Mouse (Mus musculus): Measurements from ENCODE around the gene Obsl1. TPM values are rescaled to one million over a fixed set of nuclear protein-coding genes. Genes with fewer than 3 reads are reported as not detected.
A peak's percentile ranks its signal among the peaks of the same experiment; 100 is the strongest.

Gene Obsl1
- polyA plus RNA-seq, 1 experiment from 2014 or later, result 22.0 TPM

- Histone ChIP-seq H3K27ac (replicated peaks; ENCODE audit: low read depth, low read length) (peak overlapping the region; percentile 84), H3K9me3 (ENCODE audit: control insufficient read depth, low read length) (no peaks in the 10 kb centered on the region), H3K27me3 (ENCODE audit: control insufficient read depth, insufficient read depth, low read length) (no peaks in the 10 kb centered on the region; the same call in 1 of the 2 replicates), H3K4me3 (replicated peaks; ENCODE audit: low read depth, low read length) (peak overlapping the region; percentile 29), H3K36me3 (ENCODE audit: control insufficient read depth, insufficient read depth, low read length) (no peaks in the 10 kb centered on the region), H3K4me1 (ENCODE audit: control insufficient read depth, insufficient read depth, low read length) (peaks cover 37% of the 10 kb centered on the region), H3K4me2 (ENCODE audit: low read length) (peak overlapping the region; percentile 70), H3K9ac (replicated peaks; ENCODE audit: low read length) (peak overlapping the region; percentile 36)
- 2% methylated on average over 42 of the region's 42 CpGs for WGBS
- DNase-seq, result peak; percentile 74
- ATAC-seq (ENCODE audit: low FRiP score, low TSS enrichment), result peak; percentile 46; the same call in 1 of the 2 replicates
These were observed 48.0 kb downstream of the Obsl1 start for GRCm38 (mm10) chr1:75458025-75458788.

DNA sequence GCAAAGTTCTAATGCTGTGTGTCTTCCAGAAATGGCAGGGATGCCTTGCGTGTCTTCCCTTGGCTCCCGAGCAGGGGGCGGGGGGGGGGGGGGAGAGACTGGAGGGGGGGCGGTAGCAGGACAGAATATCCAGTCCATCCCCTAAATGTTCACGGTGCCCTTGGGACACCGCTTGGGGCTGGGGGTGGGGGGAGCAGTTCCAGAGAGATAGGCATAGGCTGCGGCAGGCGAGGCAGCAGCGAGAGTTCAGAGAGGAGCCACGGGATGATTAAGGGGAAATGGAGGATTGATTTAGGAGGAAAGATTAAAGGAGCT, 48.6 kb downstream of the Obsl1 start:
- H3K4me2 ChIP-seq (ENCODE audit: low read length), result peak overlapping the region; percentile 70
- H3K36me3 ChIP-seq (ENCODE audit: control insufficient read depth, insufficient read depth, low read length), result no peaks in the 10 kb centered on the region
- H3K9ac ChIP-seq (replicated peaks; ENCODE audit: low read length), result 0 out of 2 replicates have a peak overlapping the region, but pooled peaks have one; percentile 36
- DNase-seq (no peak), ATAC-seq (ENCODE audit: low FRiP score, low TSS enrichment) (0 out of 2 replicates have a peak, but pooled peaks have one; percentile 32)
- peaks cover 37% of the 10 kb centered on the region for H3K4me1 ChIP-seq (ENCODE audit: control insufficient read depth, insufficient read depth, low read length)
- H3K4me3 ChIP-seq (replicated peaks; ENCODE audit: low read depth, low read length), result peak overlapping the region; percentile 29; the same call in 1 of the 2 replicates
- 4% methylated on average over 8 of the region's 10 CpGs for WGBS
- no peaks in the 10 kb centered on the region; the same call in 1 of the 2 replicates for H3K27me3 ChIP-seq (ENCODE audit: control insufficient read depth, insufficient read depth, low read length)
- peak overlapping the region; percentile 84 for H3K27ac ChIP-seq (replicated peaks; ENCODE audit: low read depth, low read length)
- no peaks in the 10 kb centered on the region for H3K9me3 ChIP-seq (ENCODE audit: control insufficient read depth, low read length)

GRCm38 (mm10) chr1:75456746-75457564, 49.3 kb downstream of the Obsl1 start:
- H3K4me2 ChIP-seq (ENCODE audit: low read length), result peak overlapping the region; percentile 70
- ATAC-seq (ENCODE audit: low FRiP score, low TSS enrichment) (no peak), DNase-seq (peak; percentile 62)
- peaks cover 37% of the 10 kb centered on the region for H3K4me1 ChIP-seq (ENCODE audit: control insufficient read depth, insufficient read depth, low read length)
- H3K9ac ChIP-seq (replicated peaks; ENCODE audit: low read length), result no peak overlapping the region
- no peaks in the 10 kb centered on the region; the same call in 1 of the 2 replicates for H3K27me3 ChIP-seq (ENCODE audit: control insufficient read depth, insufficient read depth, low read length)
- 6% methylated on average over 14 of the region's 14 CpGs for WGBS
- no peaks in the 10 kb centered on the region for H3K36me3 ChIP-seq (ENCODE audit: control insufficient read depth, insufficient read depth, low read length)
- H3K27ac ChIP-seq (replicated peaks; ENCODE audit: low read depth, low read length), result peak overlapping the region; percentile 84
- 0 out of 2 replicates have a peak overlapping the region, but pooled peaks have one; percentile 7 for H3K4me3 ChIP-seq (replicated peaks; ENCODE audit: low read depth, low read length)
- H3K9me3 ChIP-seq (ENCODE audit: control insufficient read depth, low read length), result no peaks in the 10 kb centered on the region

- peak; percentile 25 for ATAC-seq (ENCODE audit: low FRiP score, low TSS enrichment)
- Histone ChIP-seq H3K27me3 (ENCODE audit: control insufficient read depth, insufficient read depth, low read length) (peaks cover 5% of the 10 kb centered on the region), H3K4me2 (ENCODE audit: low read length) (peak overlapping the region; percentile 70), H3K9me3 (ENCODE audit: control insufficient read depth, low read length) (no peaks in the 10 kb centered on the region), H3K4me1 (ENCODE audit: control insufficient read depth, insufficient read depth, low read length) (peaks cover 41% of the 10 kb centered on the region), H3K9ac (replicated peaks; ENCODE audit: low read length) (no peak overlapping the region; the same call in 1 of the 2 replicates), H3K27ac (replicated peaks; ENCODE audit: low read depth, low read length) (peak overlapping the region; percentile 84), H3K4me3 (replicated peaks; ENCODE audit: low read depth, low read length) (no peak overlapping the region; the same call in 1 of the 2 replicates), H3K36me3 (ENCODE audit: control insufficient read depth, insufficient read depth, low read length) (no peaks in the 10 kb centered on the region)
- peak; percentile 57 for DNase-seq
- 14% methylated on average over 5 of the region's 5 CpGs for WGBS
These were observed 50.3 kb downstream of the Obsl1 start for GRCm38 (mm10) chr1:75455948-75456347.

GRCm38 (mm10) chr1:75455433-75455832, 50.8 kb downstream of the Obsl1 start:
- Histone ChIP-seq H3K36me3 (ENCODE audit: control insufficient read depth, insufficient read depth, low read length) (no peaks in the 10 kb centered on the region), H3K4me2 (ENCODE audit: low read length) (peak overlapping the region; percentile 70), H3K27ac (replicated peaks; ENCODE audit: low read depth, low read length) (peak overlapping the region; percentile 84; the same call in 1 of the 2 replicates), H3K4me1 (ENCODE audit: control insufficient read depth, insufficient read depth, low read length) (peaks cover 47% of the 10 kb centered on the region), H3K4me3 (replicated peaks; ENCODE audit: low read depth, low read length) (no peak overlapping the region), H3K9me3 (ENCODE audit: control insufficient read depth, low read length) (no peaks in the 10 kb centered on the region), H3K27me3 (ENCODE audit: control insufficient read depth, insufficient read depth, low read length) (peaks cover 9% of the 10 kb centered on the region), H3K9ac (replicated peaks; ENCODE audit: low read length) (no peak overlapping the region; the same call in 1 of the 2 replicates)
- ATAC-seq (ENCODE audit: low FRiP score, low TSS enrichment) (no peak), DNase-seq (no peak)
- WGBS, result 72% methylated on average over 3 of the region's 3 CpGs

- WGBS, result 51% methylated on average over 5 of the region's 5 CpGs
- no peak for DNase-seq
- no peaks in the 10 kb centered on the region for H3K36me3 ChIP-seq (ENCODE audit: control insufficient read depth, insufficient read depth, low read length)
- peak overlapping the region; percentile 70 for H3K4me2 ChIP-seq (ENCODE audit: low read length)
- H3K27ac ChIP-seq (replicated peaks; ENCODE audit: low read depth, low read length), result peak overlapping the region; percentile 90
- no peaks in the 10 kb centered on the region for H3K9me3 ChIP-seq (ENCODE audit: control insufficient read depth, low read length)
- H3K4me3 ChIP-seq (replicated peaks; ENCODE audit: low read depth, low read length), result peak overlapping the region; percentile 45
- no peak for ATAC-seq (ENCODE audit: low FRiP score, low TSS enrichment)
- H3K27me3 ChIP-seq (ENCODE audit: control insufficient read depth, insufficient read depth, low read length), result peaks cover 9% of the 10 kb centered on the region
- H3K9ac ChIP-seq (replicated peaks; ENCODE audit: low read length), result peak overlapping the region; percentile 78
- H3K4me1 ChIP-seq (ENCODE audit: control insufficient read depth, insufficient read depth, low read length), result peaks cover 68% of the 10 kb centered on the region
These were observed 54.4 kb downstream of the Obsl1 start for GRCm38 (mm10) chr1:75451900-75452299.

DNA sequence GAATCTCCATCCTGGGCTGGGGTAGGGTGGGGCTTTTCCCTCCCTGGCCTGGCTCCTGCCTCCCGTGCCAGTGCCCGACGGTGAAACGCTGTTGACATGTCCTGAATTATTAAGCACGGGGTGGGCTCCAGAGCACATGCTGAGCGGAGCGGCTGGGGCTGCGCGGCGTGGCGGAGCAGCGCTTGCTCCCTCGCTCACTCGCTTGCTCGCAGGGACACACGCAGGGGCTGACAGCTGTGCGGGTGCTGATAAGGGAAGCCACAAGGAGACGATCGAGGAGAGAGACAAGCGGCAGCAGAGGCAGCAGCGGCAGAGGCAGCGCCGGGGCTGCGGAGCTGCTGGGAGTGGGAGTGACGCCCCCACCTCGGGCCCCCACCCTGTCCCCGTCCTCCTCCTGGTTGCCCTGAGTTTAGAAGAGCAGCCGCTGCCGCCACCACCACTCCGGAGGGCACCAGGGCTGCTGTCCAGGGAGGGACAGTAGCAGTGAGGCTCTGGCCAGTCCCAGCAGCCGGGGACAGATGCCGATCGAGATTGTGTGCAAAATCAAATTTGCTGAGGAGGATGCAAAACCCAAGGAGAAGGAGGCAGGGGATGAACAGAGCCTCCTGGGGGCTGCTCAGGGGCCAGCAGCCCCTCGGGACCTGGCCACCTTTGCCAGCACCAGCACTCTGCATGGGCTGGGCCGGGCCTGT, 55.8 kb downstream of the Obsl1 start, which contains the start of gene Asic4:
Gene Asic4 (plus strand): TSS at position 123 of the 692 bp plus-strand sequence.
- ATAC-seq (ENCODE audit: low FRiP score, low TSS enrichment), result 0 out of 2 replicates have a peak, but pooled peaks have one; percentile 9
- 2% methylated on average over 35 of the region's 35 CpGs for WGBS
- Histone ChIP-seq H3K27ac (replicated peaks; ENCODE audit: low read depth, low read length) (peak within 1 kb of the TSS; percentile 90), H3K36me3 (ENCODE audit: control insufficient read depth, insufficient read depth, low read length) (no peaks in the 10 kb centered on the region), H3K27me3 (ENCODE audit: control insufficient read depth, insufficient read depth, low read length) (peaks cover 9% of the 10 kb centered on the region), H3K9ac (replicated peaks; ENCODE audit: low read length) (peak within 1 kb of the TSS; percentile 78), H3K4me2 (ENCODE audit: low read length) (peak within 1 kb of the TSS; percentile 70), H3K9me3 (ENCODE audit: control insufficient read depth, low read length) (no peaks in the 10 kb centered on the region), H3K4me3 (replicated peaks; ENCODE audit: low read depth, low read length) (peak within 1 kb of the TSS; percentile 45), H3K4me1 (ENCODE audit: control insufficient read depth, insufficient read depth, low read length) (peaks cover 66% of the 10 kb centered on the region)
- peak; percentile 84 for DNase-seq

Measured in midbrain, embryonic 14.5 days (tissue).